Mouse (Mus musculus) olfactory bulb, adult 2 months (tissue): Measurements from ENCODE around the gene Sema3a.

Source experiments
- CTCF ChIP-seq: fragments of 200-500 bp; IDR thresholded peaks from 2 replicates; pipeline ENCODE4 v1.5.1; 2012; ENCODE audit warnings: low read depth, mild to moderate bottlenecking, low read length, moderate library complexity; ENCODE audit not compliant: insufficient read depth
- POLR2A ChIP-seq: fragments of 200-500 bp; IDR thresholded peaks from 2 replicates; pipeline ENCODE4 v1.6.1; 2012; ENCODE audit warnings: mild to moderate bottlenecking, low read depth, low read length, moderate library complexity; ENCODE audit not compliant: insufficient read depth

DNA sequence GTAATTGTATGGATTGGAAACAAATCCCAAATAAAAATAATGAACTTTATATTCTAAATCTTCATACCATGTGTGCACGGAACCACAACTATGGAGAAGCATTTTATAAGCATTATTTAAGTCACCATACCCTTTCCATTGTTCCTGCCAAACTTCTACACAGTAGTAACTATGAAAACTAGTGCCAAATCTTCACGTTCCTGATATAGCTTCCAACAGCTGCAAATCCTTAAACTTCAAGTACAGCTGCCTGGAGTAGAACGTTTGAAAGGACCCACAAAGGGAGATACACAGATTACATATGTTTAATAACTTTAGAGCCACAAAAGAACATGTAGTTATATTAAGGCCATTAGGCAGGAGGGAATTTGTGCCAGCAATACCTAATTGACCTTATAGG, 130.1 kb downstream of the Sema3a start:
- no peak for TF ChIP-seq CTCF
- no peak for TF ChIP-seq POLR2A
